16 mouse cellular contexts compared by ENCODE assay signal in the genomic region with DNA sequence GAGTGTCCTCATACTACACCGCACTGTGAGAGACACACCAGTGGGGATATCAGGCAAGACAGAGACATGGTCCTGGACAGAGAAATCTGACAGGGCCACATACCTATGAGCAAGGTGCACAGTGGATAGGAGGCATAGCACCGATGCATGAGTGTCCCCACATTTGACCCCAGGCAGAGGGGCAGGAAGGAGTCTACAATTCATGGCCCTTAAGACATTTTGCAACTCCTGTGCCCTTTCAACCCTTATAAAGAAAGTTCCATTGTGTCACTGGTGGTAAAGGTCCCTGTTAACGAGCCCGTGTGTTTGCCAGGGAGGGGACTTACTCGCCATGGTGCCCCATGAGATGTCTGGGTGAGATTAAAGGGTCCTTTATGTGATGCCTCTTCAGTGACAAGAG.
"Had no signal": no experiment of that assay in that cellular context is flagged by ENCODE, and none has a peak within 500 bp of the region (broad histone marks: within the 10 kb centered on the region; RNA-seq: fewer than 3 reads in every experiment).

No protein-coding gene starts in this region.

- H3K4me2 ChIP-seq: lung, embryonic 15.5 days; midbrain, embryonic 11.5 days; midbrain, embryonic 13.5 days; midbrain, embryonic 15.5 days; neural tube, embryonic 12.5 days had no signal

- H3K36me3 ChIP-seq: lung, embryonic 15.5 days; midbrain, embryonic 13.5 days; midbrain, embryonic 15.5 days; neural tube, embryonic 12.5 days had no signal

- DNase-seq: liver, postnatal 0 days; lung, adult 2 months; lung, postnatal 14 days; lung, postnatal 36 days; right cerebral cortex, postnatal 14 days; thymus, adult 2 months; thymus, postnatal 25 days; thymus, postnatal 4 days had no signal

- H3K4me3 ChIP-seq: lung, embryonic 15.5 days; megakaryocyte, embryonic 14.5 days; midbrain, embryonic 13.5 days; midbrain, embryonic 15.5 days; neural tube, embryonic 12.5 days had no signal

- H3K9ac ChIP-seq: liver, postnatal 0 days; lung, embryonic 15.5 days; midbrain, embryonic 13.5 days; midbrain, embryonic 15.5 days; neural tube, embryonic 12.5 days had no signal

- ATAC-seq: liver, postnatal 0 days; lung, postnatal 0 days; midbrain, embryonic 13.5 days; midbrain, embryonic 15.5 days had no signal

- H3K4me1 ChIP-seq: megakaryocyte, embryonic 14.5 days had no signal

- H3K27ac ChIP-seq: lung, embryonic 15.5 days; macrophage; midbrain, embryonic 13.5 days; midbrain, embryonic 15.5 days; neural tube, embryonic 12.5 days had no signal

- H3K9me3 ChIP-seq: lung, embryonic 15.5 days; megakaryocyte, embryonic 14.5 days; midbrain, embryonic 13.5 days; midbrain, embryonic 15.5 days; neural tube, embryonic 12.5 days had no signal

- H3K27me3 ChIP-seq: lung, embryonic 15.5 days; midbrain, embryonic 13.5 days; midbrain, embryonic 15.5 days had no signal
